Mouse (Mus musculus): ENCODE measurements around the gene Rnf183.
"Not testable (repeated sequence)": the region's sequence is repeated elsewhere in the genome, so short reads cannot be mapped to it uniquely, and the experiment has no call there.

Gene Rnf183

GRCm38 (mm10) chr4:62435081-62435480 is at the start of gene Rnf183:
Rnf183 (minus strand) TSS chr4:62435252.
- no peak for DNase-seq

- DNase-seq = no peak
These were observed 45.9 kb upstream of the Rnf183 start for GRCm38 (mm10) chr4:62480709-62481605.

DNA sequence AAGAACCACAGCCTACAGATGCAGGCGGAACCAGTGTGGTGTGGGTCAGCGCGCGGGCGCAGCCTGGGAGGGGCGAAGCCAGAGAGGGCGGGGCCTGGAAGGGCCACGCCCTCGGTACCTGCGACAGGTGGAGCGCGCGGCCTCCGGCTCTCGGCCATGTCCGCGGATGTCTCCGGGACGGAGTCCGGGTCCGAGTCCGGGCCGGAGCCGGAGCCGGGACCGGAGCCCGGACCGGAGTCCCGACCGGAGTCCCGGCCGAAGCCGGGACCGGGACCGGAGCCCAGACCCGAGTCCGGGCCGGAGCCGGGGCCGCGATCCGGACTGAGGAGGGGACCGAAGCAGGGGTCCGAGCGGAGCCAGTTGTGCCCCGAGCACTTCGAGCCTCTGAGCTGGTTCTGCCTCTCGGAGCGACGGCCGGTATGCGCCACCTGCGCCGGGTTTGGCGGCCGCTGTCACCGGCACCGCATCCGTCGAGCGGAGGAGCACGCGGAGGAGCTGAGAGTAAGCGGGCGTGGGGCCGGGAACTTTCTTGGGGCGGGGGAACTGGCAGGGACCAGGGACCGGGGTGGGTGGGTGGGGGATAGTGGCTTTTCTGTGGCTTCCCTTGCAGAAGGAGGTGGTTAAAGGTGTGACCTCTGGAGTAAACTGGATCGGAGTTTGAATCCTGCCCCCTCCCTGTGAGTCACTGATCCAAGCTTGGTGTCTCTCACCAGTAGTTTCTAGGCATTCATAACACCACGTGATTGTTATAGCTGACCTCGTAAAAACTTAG is 45.1 kb upstream of the Rnf183 start, which contains the start of gene Bspry:
Bspry (plus strand) TSS at position 117 of the 772 bp plus-strand sequence.
- DNase-seq = no peak

DNA sequence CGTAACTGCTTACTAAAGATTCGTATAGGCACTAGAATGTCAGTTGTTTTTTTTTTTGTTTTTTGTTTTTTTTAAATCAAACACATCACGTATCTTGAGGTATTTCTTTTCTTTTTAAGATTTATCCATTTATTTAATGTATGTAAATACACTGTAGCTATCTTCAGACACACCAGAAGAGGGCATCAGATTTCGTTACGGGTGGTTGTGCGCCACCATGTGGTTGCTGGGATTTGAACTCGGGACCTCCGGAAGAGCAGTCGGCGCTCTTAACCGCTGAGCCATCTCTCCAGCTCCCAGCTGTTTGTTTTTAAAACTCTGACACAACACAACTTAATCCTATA is 44.5 kb upstream of the Rnf183 start:
- DNase-seq = not testable (repeated sequence)

DNA sequence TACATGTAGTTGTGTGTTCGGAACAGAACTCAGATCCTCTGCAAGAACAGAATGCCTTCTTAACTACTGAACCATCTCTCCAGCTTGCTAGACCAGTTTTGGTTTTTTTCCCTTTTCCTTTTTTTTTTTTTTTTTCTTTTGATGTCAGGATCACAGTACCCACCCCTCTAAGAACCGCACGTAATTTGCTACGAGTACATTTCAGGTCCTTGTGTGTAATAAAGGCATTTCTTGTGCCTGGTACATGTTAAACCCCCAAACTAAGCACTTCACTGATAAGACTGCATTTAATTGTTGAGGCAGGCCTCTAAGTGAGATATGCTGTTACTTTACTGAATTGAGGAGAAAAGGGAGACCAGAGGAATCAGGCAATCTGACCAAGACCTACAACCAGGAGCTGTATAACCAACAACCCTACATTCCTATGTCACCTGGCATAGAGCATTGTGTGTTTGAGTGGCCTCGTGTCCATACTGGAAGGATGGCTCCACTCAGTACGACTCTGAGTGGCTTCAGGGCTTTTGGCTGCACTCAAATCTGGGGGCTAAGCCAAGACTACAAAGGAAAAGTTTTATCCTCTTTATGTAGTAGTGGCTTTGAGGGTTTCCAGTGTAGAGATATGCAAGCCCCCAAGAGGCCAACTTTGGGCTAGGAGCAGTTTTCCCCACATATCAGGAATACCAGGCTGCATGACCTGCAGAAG is 42.6 kb upstream of the Rnf183 start:
- no peak for DNase-seq

- DNase-seq = no peak
These were observed 40.7 kb upstream of the Rnf183 start for GRCm38 (mm10) chr4:62475793-62476192.

DNA sequence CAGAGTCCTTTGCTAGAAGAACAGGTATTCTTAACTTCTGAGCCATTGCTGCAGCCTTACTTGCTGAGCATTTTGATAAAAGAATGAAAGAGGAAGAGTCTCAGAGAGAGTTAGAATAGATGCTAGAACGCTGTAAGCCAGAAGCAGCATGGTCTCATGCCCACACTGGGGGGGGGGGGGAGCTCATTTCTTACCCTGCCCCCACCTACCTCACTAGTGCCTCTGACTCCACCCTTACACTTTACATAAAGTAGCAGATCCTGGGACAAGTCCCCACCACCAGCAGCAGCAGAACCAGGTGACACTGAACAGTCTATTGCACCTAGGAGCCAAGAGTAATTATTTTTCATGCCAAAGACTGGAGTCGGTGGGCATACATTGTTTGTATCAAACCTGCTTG is 40.1 kb upstream of the Rnf183 start:
- DNase-seq = no peak

DNA sequence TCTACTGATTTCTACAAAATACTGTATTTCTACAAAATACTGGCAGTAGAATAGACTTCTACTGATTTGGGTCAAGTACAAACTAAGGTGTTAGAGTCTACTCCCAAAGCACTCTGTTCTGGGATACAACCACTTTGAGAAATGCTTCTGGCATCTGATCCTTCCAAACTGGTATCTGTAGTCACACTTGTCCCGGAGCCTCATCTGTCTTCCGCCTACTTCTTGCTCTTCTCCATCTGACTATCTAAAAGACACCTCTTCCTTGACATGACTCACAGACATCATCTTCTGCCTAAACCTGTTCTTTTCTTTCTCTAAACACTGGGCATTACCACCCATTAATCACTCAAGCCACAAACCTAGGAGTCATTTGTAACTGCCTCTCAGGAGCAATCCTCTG is 37.0 kb upstream of the Rnf183 start:
- DNase-seq = no peak

DNA sequence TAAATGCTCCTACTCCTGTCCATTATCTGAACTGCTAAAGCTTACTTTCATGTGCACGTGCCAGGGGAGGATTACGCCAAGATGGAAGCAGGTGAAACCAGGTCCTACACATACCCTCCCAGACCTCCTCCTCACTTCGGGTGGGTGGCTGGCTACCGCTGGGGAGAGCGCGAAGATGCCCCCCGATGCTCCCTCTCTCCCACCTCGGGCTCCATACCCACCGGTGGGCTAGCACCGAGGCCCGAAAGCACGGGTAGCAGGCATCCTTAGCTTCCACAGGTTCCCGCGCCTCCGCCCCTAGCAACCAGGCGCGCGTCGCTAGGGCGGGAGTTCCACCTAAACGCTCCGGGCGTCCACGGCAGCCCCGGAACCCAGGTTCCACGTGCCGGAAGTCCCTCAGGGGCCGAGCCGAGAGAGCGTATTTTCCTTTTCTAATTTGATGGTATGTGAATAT is 35.6 kb upstream of the Rnf183 start, which contains the start of gene Wdr31:
Wdr31 (minus strand) TSS at position 299 of the 454 bp plus-strand sequence.
- DNase-seq = peak; percentile 88

DNA sequence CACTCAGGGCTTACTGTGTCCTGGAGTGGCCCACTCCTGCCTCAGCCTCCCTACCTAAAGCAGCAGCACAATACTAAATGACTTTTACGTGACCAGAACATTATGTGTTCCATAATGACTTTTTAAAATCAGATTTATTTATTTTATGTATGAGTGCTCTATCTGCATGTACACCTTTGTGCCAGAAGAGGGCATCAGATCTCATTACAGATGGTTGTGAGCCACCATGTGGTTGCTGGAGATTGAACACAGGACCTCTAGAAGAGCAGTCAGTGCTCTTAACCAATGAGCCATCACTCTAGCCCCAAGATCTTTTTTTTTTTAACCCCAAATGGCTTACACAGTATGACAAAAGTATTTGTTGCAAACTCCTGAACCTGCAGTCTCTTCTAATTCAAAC is 33.1 kb upstream of the Rnf183 start:
- DNase-seq = no peak

GRCm38 (mm10) chr4:62463124-62463523 is 28.1 kb upstream of the Rnf183 start:
- no peak for DNase-seq

GRCm38 (mm10) chr4:62460348-62460747 is 25.3 kb upstream of the Rnf183 start:
- DNase-seq = no peak

DNA sequence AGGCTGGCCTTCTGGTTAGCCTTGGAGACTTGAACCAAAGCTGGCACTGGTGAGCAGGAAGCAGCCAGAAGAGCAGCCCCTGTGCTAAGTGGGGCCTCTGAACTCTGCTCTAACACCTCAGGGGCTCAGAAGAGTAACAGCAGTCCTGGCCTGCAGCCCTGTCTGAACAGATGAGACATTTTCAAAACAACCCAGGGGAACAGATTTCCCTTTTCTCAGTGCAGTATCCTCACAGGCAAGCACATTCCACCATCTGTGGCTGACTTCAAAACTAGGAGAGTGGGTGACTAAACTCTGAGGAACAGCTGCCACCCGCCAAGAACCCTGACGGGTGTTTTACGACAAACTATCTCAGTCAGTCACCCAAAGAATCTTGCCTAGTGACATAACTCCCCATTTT is 24.0 kb upstream of the Rnf183 start:
- DNase-seq = peak; percentile 11

DNA sequence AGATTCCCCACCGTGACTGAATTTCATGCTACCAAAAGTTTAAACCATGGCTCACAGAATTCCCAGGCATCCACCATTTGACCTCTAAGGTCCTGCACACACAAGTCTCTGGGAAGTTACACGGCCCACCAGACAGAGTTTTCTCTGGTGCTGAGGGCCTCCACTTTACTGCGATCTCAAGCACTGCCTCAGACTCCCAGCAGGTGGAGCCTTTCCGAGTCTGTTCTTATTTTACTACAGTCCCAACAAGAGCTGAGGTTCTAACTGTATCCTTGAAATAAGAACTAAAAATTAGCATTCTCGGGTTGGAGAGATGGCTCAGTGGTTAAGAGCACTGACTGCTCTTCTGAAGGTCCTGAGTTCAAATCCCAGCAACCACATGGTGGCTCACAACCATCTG is 19.9 kb upstream of the Rnf183 start:
- DNase-seq = peak; percentile 35

- no peak for DNase-seq
These were observed 5.9 kb upstream of the Rnf183 start for GRCm38 (mm10) chr4:62440986-62441385.

DNA sequence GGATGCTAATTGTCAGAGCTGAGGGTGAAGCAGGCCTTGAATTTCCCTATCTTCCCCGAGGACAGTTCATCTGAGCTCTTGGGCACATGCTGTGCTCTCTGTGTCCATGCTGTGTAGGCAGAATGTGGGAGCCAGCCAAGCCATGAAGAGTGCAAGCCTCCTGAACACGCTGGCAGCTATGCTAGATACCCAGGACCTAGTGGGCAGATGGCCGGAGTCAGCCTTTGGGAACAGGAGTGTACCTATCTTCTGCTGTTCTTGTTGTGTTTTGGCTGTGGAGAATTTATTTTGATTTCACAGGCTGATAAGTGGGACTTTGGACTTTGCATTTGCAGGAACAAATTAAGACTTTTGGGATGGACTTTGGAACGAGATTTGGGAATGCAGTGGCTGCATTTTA is 5.5 kb upstream of the Rnf183 start:
- no peak for DNase-seq

DNA sequence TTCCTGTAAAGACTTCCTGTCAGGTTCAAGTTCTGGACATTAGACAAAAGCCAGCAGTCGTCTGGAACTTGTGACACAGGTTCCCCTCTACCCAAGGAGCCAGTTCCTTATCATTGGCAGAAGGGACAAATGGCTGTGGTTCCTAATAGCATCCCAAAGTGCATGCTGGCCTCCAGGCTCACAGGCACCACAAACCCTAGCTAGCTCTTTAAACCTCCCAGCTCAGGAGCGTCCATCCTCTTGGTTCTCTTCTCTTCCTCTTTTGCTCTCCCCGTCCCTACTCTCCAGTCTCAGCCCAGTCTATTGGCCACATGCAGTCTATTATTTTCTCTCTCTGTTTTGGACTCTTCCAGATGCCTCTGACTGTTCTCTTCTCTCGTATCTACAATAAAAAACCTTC is 4.7 kb upstream of the Rnf183 start:
- DNase-seq = no peak

DNA sequence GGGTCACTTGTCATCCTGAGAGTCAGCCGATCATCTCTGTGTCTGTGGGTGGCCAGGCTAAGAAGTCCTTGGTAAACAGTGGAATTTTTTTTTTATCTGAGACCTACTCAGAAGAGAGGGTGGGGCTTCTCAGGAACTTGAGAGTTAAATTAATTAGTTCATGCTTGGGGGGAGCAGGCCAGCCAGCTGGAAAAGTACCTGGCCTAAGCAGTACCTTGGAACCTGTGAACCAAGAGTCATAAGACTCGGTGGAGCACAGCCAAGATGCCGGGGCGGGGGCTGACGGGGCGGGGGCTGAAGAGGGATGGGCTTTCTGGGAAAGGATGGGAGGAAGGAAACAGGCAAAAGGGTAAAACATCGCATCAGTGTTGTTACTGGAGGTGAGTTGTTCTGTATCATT is 2.8 kb upstream of the Rnf183 start:
- DNase-seq = no peak

DNA sequence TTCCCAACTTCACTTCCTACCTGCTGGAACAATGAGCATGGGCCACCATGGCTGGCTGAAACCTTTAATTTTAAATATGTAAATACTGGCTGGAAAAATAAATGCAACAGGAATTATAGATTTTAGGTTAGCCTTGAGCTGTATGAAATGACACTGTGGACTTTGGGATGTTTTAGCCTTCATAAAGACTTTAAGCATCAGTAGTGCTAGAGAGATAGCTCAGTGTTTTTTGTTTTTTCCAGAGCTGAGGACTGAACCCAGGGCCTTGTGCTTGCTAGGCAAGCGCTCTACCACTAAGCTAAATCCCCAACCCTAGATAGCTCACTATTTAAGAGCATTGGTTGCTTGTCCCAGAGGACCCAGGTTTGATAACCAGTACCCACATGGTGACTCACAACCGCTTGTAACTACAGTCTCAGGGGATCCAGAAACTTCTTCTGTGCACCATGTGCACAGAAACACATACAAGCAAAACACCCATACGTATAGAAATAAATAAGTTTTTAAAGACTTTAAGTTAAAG is 2.3 kb upstream of the Rnf183 start:
- no peak for DNase-seq

- no peak for DNase-seq
These were observed 847 bp downstream of the Rnf183 start for GRCm38 (mm10) chr4:62433939-62434870.

DNA sequence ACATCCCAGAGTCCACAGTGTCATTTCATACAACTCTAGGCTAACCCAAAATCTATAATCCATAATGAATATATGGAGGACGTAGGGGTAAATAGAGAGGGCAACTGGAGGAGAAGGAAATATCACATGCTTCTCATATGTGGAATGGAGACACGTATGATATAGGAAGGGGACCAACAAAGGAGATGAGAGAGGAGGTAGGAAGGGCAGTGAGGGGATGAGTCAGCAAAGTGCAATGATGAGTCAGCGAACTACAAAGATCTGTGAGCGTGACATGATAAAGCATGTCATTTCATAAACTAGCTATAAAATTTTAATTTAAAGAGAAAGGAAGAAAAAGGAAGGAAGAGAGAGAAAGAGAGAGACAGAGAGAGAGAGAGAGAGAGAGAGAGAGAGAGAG is 3.5 kb downstream of the Rnf183 start:
- DNase-seq = no peak

DNA sequence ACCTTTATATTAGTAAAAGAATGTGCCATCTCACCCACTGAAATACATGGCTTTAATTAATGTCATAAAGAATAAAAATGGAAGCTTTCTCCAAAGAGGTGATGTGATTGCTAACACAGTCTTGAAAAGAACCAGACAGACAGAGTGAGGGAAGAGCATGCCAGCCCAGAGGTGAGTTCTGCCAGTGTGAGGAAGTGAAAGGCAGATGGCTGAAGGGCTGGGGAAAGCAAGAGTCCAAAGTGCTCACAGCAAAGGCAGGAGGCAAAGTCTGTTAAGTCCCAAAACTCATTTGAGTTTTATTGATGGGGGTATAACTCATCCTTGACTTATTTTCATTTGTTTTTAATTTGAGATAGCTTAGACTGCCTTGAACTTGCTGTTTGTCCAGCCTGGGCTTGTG is 4.4 kb downstream of the Rnf183 start:
- no peak for DNase-seq
